Mouse (Mus musculus): ENCODE measurements around the gene Ppp1r10. TPM values are rescaled to one million over a fixed set of nuclear protein-coding genes. Genes with fewer than 3 reads are reported as not detected.

Ppp1r10 gene
- polyA plus RNA-seq, 1 experiment from 2014 or later, result 35.6 TPM

- DNase-seq (ENCODE audit: low spot score), result no peak
These were observed 15.6 kb upstream of the Ppp1r10 start for GRCm38 (mm10) chr17:35900636-35901035.

DNA sequence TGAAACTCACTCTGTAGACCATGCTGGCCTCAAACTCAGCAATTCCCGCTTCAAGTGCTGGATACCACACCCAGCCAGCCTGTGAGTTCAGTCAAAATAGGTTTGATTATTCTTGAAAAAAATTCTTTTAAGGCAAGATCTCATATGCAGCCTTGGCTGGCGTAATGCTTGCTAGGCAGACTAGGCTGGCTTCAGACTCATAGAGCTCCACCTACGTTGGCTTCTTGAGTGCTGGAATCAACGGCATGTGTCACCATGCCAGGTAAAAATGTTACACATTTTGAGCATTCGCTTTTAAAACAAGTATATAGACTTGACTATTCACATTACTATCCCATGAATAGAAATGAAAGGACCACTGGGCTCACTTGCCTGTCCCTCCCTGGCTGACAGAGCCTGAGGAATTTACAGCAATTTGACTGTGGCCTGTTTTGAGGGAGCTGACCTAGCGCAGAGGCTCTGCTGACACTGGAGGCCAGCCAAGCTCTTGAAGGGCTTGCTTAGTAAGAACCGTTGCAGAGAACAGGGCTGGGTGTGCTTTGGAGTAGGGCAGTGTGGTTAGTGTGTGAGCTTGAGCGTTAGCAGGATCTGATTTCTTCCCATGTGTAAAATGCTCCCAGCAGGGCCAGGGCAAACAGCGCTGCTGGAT is 12.8 kb upstream of the Ppp1r10 start:
- no peak for DNase-seq (ENCODE audit: low spot score)

DNA sequence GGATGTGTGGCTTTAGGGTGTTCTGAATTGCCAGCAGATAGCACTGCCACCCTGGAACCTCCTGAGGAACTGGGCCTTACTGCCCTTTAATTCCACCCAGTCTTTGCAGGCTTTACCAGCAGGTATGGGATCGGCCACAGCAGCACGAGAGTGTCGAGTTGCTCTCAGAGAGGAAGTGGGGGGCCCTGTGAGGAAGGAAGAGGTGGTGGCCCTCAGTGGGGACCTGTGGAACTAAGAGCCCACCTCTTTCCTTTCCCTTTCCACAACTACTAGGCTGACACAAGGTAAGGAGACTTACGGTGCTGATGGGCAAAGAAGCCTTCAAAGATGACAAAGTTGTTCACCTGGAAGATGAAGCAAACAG is 12.3 kb upstream of the Ppp1r10 start:
- DNase-seq (ENCODE audit: low spot score), result peak; percentile 64

DNA sequence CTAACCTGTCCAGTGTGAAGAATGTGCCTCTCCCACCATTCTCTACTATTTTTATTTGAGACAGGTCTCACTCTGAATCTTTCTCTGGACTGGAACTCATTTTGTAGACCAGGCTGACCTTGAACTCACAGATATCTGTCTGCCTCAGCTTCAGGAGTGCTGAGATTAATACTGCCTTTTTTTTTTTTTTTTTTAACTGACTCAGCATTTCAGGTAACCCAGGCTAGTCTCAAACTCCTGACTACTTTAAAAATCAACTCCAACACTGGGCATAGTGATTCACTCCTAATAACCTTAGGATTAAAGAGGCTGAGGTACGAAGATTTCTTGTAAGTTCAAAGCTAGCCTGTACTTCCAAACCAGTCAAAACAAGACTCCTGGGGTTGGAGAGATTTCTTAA is 10.6 kb upstream of the Ppp1r10 start:
- no peak for DNase-seq (ENCODE audit: low spot score)

- DNase-seq (ENCODE audit: low spot score), result peak; percentile 37
These were observed 8.6 kb upstream of the Ppp1r10 start for GRCm38 (mm10) chr17:35907609-35908008.

DNA sequence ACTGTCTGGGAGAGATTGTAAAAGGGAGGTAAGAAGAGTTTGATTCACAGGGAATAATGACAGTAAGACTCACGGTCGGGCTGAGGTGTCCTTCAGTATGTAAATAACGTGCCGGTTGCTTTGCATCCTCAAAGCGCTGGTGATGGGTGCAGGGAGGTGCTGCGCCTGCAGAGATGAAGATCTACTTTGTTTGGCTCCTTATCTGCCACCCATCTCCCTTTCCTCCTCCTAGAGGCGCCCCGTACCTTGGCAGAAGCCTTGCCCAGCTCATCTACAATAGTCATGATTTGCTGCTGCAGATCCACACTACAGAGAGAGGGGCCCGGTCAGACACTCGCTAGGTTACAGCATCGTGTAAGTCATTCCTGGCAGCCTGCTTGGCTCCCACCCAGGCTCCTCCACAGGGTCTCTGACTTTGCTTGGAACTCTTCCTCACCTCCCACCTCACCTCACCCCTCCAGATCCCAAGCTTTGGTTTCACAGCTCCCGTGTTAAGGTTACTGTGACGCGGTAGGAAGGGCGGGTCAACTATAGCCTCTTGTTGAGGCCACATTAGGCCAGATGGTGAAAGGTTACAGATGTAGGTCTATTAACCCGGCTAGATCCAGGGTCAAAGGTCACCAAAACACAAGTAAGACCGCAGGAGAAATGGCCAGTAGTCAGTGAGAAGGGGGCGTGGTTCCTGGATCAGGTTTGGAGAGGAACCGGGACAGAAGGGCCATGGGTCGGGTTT is 6.9 kb upstream of the Ppp1r10 start:
- no peak for DNase-seq (ENCODE audit: low spot score)

GRCm38 (mm10) chr17:35909919-35910369 is 6.3 kb upstream of the Ppp1r10 start, which contains the start of gene Atat1:
Atat1 (minus strand) TSS chr17:35910075.
- DNase-seq (ENCODE audit: low spot score), result peak; percentile 93

GRCm38 (mm10) chr17:35914975-35915374 is 1.3 kb upstream of the Ppp1r10 start:
- no peak for DNase-seq (ENCODE audit: low spot score)

DNA sequence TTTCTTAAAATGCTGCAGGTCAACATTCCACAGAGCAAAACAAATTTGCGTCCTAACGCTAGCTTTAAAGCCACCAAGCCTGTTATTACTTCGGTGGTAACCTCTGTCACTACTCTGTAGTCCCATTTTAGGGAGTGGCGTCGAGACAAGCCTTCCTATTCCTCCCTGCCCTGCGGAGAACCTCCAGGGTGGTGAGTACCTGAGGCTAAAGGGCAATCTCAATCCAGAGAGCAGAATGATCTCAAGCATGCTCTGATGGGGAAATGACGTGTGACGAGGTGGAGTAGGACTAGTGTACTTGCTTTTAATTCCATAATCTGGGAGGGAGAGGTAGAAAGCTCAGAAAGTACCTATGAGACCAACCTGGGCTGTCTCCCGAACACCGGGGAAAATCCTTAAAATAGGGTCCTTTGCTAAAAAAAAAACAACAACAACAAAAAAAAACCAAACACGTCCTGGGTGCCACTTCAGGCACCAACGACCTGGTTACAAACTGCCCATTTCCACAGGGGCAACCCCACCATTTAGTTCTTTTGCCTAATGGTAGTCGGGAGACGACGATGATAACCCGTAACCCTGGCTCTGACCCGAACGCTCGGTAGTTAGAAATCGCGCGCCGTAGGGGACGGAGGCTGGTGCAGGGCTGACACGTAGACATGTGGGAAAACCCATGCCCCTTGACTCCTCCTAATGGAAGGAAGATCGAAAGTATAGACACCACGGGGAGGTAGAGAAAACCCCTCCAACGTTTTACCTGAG is 517 bp upstream of the Ppp1r10 start:
- DNase-seq (ENCODE audit: low spot score), result no peak

GRCm38 (mm10) chr17:35917143-35917462 is 869 bp downstream of the Ppp1r10 start:
- DNase-seq (ENCODE audit: low spot score), result no peak

DNA sequence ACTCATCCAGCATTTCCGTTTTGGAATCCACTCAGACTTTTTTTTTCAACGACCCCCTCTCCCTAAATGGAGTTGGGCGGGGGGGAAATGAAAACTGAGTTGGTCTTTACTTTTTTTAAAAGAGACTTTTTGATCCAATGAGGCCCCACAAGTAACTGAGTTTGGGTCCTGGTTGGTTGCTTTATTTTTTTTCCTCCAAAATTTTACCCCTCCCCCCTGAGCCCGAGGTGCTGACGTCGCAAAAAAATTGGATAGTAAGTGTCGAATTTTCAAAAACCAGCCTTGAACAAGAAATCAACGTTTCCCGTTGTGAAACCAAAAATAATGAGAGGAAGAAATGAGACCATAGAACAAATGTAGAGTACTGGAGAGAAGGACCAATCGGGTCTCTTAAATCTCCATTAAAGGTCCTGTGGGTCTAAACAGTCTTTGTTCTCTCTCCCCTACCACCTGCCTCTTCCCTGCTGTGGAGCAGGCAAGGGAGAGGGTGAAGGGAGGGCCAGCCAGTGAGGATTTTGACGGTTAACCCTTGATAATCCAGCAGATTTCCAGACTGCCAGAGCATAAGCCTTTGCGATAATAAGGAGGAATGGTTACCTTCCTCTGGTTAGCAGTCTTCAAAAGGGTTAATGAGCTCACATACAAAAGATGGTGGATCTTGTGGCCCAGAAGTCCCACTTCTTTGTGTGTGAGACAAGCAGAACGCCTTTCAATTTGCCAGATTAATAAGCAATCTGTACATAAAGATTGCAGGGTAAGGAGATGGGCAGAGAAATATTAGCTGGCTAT is 1.4 kb downstream of the Ppp1r10 start:
- DNase-seq (ENCODE audit: low spot score), result peak; percentile 70

DNA sequence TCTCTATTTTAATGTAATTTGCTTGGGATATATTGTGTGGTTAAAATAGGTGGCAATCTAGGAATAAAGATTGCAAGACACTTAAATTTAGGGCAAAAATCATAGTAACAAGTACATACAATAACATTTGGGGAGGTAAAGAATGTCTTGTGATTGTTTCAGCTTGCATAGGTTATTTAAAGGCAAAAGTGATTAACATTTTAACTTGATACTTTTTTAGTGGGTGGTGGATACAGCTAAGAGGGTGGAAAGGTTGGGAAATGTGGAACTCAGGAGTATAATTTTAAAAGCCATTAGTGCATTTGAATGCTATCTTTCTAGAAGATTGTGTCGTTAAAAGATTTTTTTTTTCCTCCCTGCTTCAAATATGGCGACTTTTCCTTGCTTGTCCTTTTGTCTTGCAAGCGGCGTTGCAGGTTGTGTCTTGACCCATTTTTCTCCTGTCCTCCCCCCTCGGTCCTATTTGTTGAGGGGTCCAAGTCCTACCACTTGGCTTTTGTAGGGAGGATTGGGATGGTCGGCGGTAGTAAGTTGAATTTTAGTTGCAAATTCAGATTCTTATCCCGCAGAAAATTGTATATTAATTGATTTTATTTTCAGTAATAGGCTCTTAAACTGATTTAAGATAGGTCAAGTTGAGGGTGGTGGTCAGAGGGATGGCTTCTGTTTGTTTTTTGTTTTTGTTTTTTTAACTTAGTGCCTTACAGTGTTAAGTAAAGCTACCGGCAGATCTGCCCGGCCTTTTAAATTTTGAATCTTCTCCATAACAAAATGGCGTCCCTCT is 2.2 kb downstream of the Ppp1r10 start:
- peak; percentile 64 for DNase-seq (ENCODE audit: low spot score)

GRCm38 (mm10) chr17:35919060-35919715 is 3.0 kb downstream of the Ppp1r10 start:
- peak; percentile 98 for DNase-seq (ENCODE audit: low spot score)

- no peak for DNase-seq (ENCODE audit: low spot score)
These were observed 3.6 kb downstream of the Ppp1r10 start for GRCm38 (mm10) chr17:35919864-35920301.

GRCm38 (mm10) chr17:35920384-35920783 is 4.2 kb downstream of the Ppp1r10 start:
- DNase-seq (ENCODE audit: low spot score), result no peak

DNA sequence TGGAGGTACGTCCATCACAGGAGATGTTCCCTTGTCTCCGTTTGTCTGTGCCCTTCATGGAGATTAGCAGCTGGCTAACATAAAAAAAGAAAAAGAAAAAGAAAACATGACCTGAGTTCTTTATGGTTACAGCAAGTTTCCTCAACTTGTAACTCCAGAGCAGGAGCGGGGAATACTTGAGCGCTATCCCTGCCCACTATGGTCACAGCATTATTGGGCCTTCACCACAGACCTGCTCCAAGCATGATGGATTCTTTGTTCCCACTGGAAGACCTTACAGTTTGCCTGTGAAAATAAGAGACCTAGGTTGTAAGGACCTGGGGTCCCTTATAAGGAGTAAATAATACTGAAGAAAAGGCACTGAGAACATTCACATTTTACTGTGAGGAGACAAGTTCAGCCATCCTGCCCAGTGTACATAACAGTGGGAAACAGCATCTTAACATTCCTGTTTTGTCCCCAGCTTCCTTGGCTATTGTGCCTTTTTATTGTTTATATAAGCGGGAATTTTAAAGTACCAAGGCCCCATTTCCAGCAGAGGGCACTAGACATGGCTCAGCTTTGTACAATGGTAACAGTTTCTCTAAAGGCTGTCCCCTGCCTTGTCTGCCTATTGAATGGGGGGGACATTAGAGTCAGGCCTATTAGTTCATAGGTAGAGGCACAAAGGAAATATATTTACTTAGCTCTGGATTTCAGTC is 4.8 kb downstream of the Ppp1r10 start:
- DNase-seq (ENCODE audit: low spot score), result peak; percentile 46

DNA sequence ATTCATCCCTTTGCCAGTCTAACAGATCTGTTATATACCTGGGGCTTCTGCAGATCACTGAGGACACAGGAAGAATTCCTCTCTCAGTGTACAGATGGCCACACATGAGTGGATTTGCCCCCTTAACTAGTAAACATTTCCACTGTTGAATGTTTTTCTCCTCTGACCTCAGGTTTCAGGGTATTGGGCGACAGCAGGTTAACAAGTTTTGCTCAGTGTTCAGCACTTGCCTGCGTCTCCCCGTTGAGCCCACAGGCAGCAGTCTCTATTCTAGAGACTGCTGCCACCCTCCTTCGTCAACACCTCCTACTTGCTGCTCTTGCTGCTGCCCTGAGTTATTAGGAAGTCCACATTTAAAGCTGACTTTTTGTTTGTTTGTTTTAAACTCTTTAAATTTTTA is 5.5 kb downstream of the Ppp1r10 start:
- no peak for DNase-seq (ENCODE audit: low spot score)

DNA sequence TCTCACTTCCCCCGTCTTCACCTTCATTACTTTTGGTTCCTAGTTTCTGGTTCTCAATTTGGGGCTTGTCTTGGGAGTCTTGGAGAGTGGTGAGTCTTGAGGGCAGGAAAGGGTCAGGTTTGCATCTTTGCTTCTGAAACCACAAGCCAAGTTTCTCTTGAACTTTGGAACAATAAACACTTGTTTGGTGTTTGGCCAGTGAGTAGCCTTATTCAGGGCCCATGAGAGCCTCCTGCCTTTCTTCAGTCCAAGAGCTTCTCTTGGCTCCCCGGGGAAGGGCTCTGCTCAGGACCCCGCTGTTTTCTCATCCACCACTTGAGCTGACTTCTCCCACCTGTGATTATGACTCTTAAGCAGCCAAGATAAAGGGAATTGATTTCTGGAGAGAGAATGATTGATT is 6.3 kb downstream of the Ppp1r10 start:
- no peak for DNase-seq (ENCODE audit: low spot score)

DNA sequence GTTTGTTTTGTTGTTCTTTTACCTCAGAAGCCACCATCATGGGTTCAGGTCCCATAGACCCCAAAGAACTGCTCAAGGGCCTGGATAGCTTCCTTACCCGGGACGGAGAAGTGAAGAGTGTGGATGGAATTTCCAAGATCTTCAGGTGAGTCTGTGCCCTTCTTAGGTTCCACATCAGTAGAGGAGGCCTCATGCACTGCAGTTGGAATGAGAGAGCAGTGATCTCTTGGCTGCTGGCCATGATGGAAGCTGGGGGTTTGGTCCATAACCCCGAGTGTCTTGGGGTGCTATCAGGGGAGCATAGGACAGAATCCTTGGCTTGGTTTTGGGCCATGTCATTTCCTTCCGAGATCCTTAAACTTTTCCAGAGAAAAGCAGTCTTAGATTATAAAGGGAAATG is 7.0 kb downstream of the Ppp1r10 start:
- no peak for DNase-seq (ENCODE audit: low spot score)

GRCm38 (mm10) chr17:35927471-35927870 is 11.2 kb downstream of the Ppp1r10 start:
- no peak for DNase-seq (ENCODE audit: low spot score)
